Mouse (Mus musculus) bone marrow, adult 2 months (tissue): ENCODE data around the gene Serpinb13. TPM values are rescaled to one million over a fixed set of nuclear protein-coding genes. Genes with fewer than 3 reads are reported as not detected.
A peak's percentile ranks its signal among the peaks of the same experiment; 100 is the strongest.
"Not testable (repeated sequence)": the region's sequence is repeated elsewhere in the genome, so short reads cannot be mapped to it uniquely, and the experiment has no call there.

Source experiments
- H3K27ac ChIP-seq: fragments of 200-500 bp; 2 replicates; pipeline ENCODE4 v1.5.1; 2012; ENCODE audit warnings: low read depth, mild to moderate bottlenecking, control low read depth, inconsistent platforms, low read length; ENCODE audit not compliant: control insufficient read depth, poor library complexity, insufficient read depth
- H3K4me1 ChIP-seq: fragments of 200-500 bp; 2 replicates; pipeline ENCODE4 v1.6.1; 2011; ENCODE audit warnings: low read length; ENCODE audit not compliant: control insufficient read depth, insufficient read depth
- H3K4me3 ChIP-seq: fragments of 200-500 bp; replicated peaks from 2 replicates; pipeline ENCODE3; 2011; ENCODE audit warnings: mild to moderate bottlenecking, low read depth, low read length, control low read depth; ENCODE audit not compliant: control insufficient read depth
- CTCF ChIP-seq: fragments of 200-500 bp; IDR thresholded peaks from 2 replicates; pipeline ENCODE4 v1.5.1; 2011; ENCODE audit warnings: low read length, control low read depth; ENCODE audit not compliant: control insufficient read depth, insufficient read depth
- POLR2A ChIP-seq: fragments of 200-500 bp; IDR thresholded peaks from 2 replicates; pipeline ENCODE4 v1.6.1; 2011; ENCODE audit warnings: low read depth, mild to moderate bottlenecking, control low read depth, low read length, borderline replicate concordance; ENCODE audit not compliant: control insufficient read depth
- WGBS: fragments of 180-500 bp; shearing (Covaris S2); methylation state at CpG from one replicate; pipeline ENCODE4 v1.1.7; 2018; 5-methylcytosine and 5-hydroxymethylcytosine counted together
- polyA plus RNA-seq: library from polyadenylated mRNA; stranded (reverse); fragments of >200 nt; gene quantifications from 2 replicates; pipeline ENCODE4 v1.2.4, GENCODE M21; 2011; ENCODE audit warnings: low replicate concordance; ENCODE audit not compliant: missing spikeins, insufficient read depth, insufficient read length

The Serpinb13 gene
- polyA plus RNA-seq, 1 experiment: not detected

GRCm38 (mm10) chr1:107000424-107000823 lies 19.6 kb downstream of the Serpinb13 start:
- WGBS: 75% methylated on average over 13 of the region's 13 CpGs
- no peak overlapping the region for H3K27ac ChIP-seq
- no peak for TF ChIP-seq CTCF
- no peak for TF ChIP-seq POLR2A
- H3K4me3 ChIP-seq: no peak overlapping the region
- H3K4me1 ChIP-seq: no peaks in the 10 kb centered on the region

GRCm38 (mm10) chr1:107001754-107002153 lies 21.0 kb downstream of the Serpinb13 start:
- 80% methylated on average over 2 of the region's 2 CpGs for WGBS
- TF ChIP-seq POLR2A (no peak), CTCF (no peak)
- Histone ChIP-seq H3K4me3 (no peak overlapping the region), H3K4me1 (no peaks in the 10 kb centered on the region), H3K27ac (no peak overlapping the region)

- H3K4me1 ChIP-seq: no peaks in the 10 kb centered on the region
- no peak overlapping the region for H3K4me3 ChIP-seq
- no peak for TF ChIP-seq CTCF
- no peak for TF ChIP-seq POLR2A
- 85% methylated on average over 3 of the region's 3 CpGs for WGBS
- H3K27ac ChIP-seq: no peak overlapping the region
These were observed 25.5 kb downstream of the Serpinb13 start for GRCm38 (mm10) chr1:107006316-107006715.

- H3K4me1 ChIP-seq: no peaks in the 10 kb centered on the region
- WGBS: 40% methylated on average over 2 of the region's 2 CpGs
- no peak for TF ChIP-seq POLR2A
- peak; percentile 21; the same call in 1 of the 2 replicates for TF ChIP-seq CTCF
- H3K27ac ChIP-seq: no peak overlapping the region
- no peak overlapping the region for H3K4me3 ChIP-seq
These were observed 33.7 kb downstream of the Serpinb13 start for GRCm38 (mm10) chr1:107014530-107014929.

GRCm38 (mm10) chr1:107015210-107015609 lies 34.4 kb downstream of the Serpinb13 start:
- Histone ChIP-seq H3K4me3 (no peak overlapping the region), H3K4me1 (no peaks in the 10 kb centered on the region), H3K27ac (no peak overlapping the region)
- no peak for TF ChIP-seq POLR2A
- TF ChIP-seq CTCF: no peak
- WGBS: 77% methylated on average over 7 of the region's 7 CpGs

GRCm38 (mm10) chr1:107025886-107026285 lies 45.1 kb downstream of the Serpinb13 start:
- Histone ChIP-seq H3K4me1 (no peaks in the 10 kb centered on the region), H3K4me3 (no peak overlapping the region), H3K27ac (no peak overlapping the region)
- 10% methylated on average over 1 of the region's 1 CpGs for WGBS
- no peak for TF ChIP-seq POLR2A
- no peak for TF ChIP-seq CTCF

GRCm38 (mm10) chr1:107034236-107034635 lies 53.5 kb downstream of the Serpinb13 start:
- not testable (repeated sequence) for H3K4me3 ChIP-seq, H3K27ac ChIP-seq, H3K4me1 ChIP-seq
- 81% methylated on average over 3 of the region's 3 CpGs for WGBS

Other genes starting within 250 kb of the Serpinb13 start
- 4.2 and 6.4 TPM in 2 replicates for gene Kdsr, start 221.3 kb upstream of the Serpinb13 start, polyA plus RNA-seq
- gene Vps4b, start 184.3 kb upstream of the Serpinb13 start, polyA plus RNA-seq: 12.7 and 19.0 TPM in 2 replicates
- gene Serpinb5, start 119.8 kb upstream of the Serpinb13 start, polyA plus RNA-seq: not detected in 2 replicates
- gene Serpinb12, start 46.5 kb upstream of the Serpinb13 start, polyA plus RNA-seq: not detected in 2 replicates
- not detected in 2 replicates for gene Serpinb3a, start 71.3 kb downstream of the Serpinb13 start, polyA plus RNA-seq
- not detected in 2 replicates for gene Serpinb3d, start 102.5 kb downstream of the Serpinb13 start, polyA plus RNA-seq